Mouse (Mus musculus): ENCODE measurements around the gene Itga5. TPM values are rescaled to one million over a fixed set of nuclear protein-coding genes. Genes with fewer than 3 reads are reported as not detected.
"Not testable (repeated sequence)": the region's sequence is repeated elsewhere in the genome, so short reads cannot be mapped to it uniquely, and the experiment has no call there.

Itga5 gene
- polyA plus RNA-seq (2015; fragmentation: Nextera tagmentation; extraction: Ambion mirVana) = 51.2 and 52.2 TPM in 2 replicates

DNA sequence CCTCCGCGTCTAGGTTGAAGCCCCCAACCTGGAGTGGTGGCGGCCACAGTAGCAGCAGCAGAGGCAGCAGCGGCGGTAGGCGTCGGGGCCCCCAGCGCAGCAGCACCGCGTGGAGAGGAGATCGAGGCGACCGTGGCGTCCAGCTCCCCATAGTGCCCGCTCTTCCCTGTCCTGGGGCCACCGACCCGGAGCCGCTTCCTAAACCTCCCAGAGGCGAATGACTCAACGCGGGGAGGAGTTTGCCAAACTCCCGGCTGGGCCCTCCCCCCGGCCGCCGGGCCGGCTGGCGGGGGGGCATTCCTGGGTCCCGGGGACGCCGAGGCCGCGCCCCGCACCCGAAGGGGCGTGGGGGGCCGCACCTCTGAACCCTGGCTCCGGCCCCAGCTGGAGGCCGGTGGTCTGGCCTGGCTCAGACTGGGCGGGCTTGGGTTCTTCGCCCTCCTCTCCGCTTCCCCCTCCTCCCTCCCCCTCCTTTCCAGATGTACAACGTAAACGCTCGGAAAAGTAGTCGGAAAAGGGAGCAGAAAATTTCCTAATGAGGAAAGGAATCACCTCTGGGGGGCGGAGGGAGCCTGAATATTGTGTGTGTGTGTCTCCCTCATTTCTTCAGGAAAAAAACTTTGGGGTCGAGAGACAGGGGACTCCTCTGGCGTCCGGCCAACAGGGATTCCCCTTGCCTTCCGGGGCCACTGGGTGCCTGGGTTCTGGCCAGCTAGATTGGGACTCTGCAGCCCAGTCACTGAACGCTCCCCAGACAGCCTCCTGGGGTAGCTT lies at the start of gene Itga5:
Gene Itga5, minus strand, starts transcription at position 388 of the 774 bp plus-strand sequence.
- Histone ChIP-seq H3K4me1 (peaks cover 33% of the 10 kb centered on the region), H3K27ac (replicated peaks) (peak within 1 kb of the TSS; percentile 92), H3K4me2 (replicated peaks) (peak within 1 kb of the TSS; percentile 64), H3K9ac (peak within 1 kb of the TSS; percentile 85), H3K27me3 (no peaks in the 10 kb centered on the region), H3K4me3 (replicated peaks) (peak within 1 kb of the TSS; percentile 94), H3K9me3 (replicated peaks) (no peaks in the 10 kb centered on the region), H3K36me3 (no peaks in the 10 kb centered on the region)
- ATAC-seq (ENCODE audit: insufficient number of reproducible peaks, low FRiP score, low TSS enrichment, low read depth) = peak; percentile 75
- WGBS = 0% methylated on average over 45 of the region's 51 CpGs

DNA sequence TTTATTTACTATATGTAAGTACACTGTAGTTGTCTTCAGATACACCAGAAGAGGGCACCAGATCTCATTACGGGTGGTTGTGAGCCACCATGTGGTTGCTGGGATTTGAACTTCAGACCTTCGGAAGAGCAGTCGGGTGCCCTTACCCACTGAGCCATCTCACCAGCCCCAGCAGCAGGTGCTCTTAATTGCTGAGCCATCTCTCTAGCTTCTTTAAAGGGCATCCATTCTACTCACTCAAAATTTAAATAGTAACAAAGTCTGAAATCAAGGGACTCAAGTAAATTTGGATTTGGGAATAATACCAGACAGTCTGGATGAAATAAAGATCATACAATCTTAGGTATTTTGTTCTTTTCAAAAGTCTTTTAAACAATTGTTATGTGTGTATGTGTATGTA lies 39.0 kb upstream of the Itga5 start:
- not testable (repeated sequence) for H3K4me2 ChIP-seq (replicated peaks); ATAC-seq (ENCODE audit: insufficient number of reproducible peaks, low FRiP score, low TSS enrichment, low read depth); H3K9me3 ChIP-seq (replicated peaks); H3K4me1 ChIP-seq; H3K27me3 ChIP-seq; H3K27ac ChIP-seq (replicated peaks); H3K36me3 ChIP-seq; H3K9ac ChIP-seq; H3K4me3 ChIP-seq (replicated peaks)
- 86% methylated on average over 3 of the region's 3 CpGs for WGBS

DNA sequence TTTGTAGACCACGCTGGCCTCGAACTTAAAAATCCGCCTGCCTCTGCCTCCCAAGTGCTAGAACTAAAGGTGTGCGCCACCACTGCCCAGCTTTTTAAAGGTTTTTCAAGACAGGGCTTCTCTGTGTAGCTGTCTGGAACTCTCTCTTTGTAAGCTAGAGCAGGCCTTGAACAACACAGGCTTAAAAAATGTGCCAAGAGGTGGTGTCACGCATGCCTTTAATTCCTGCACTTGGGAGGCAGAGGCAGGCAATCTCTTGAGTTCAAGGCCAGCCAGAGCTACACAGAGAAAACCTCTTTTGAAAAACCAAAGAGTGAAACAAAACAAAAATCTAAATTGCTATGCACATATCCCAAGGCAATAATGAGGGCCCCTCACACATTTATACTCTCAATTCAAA lies 34.8 kb upstream of the Itga5 start:
- no peak for ATAC-seq (ENCODE audit: insufficient number of reproducible peaks, low FRiP score, low TSS enrichment, low read depth)
- WGBS = 87% methylated on average over 5 of the region's 5 CpGs
- no peak overlapping the region for H3K9ac ChIP-seq

DNA sequence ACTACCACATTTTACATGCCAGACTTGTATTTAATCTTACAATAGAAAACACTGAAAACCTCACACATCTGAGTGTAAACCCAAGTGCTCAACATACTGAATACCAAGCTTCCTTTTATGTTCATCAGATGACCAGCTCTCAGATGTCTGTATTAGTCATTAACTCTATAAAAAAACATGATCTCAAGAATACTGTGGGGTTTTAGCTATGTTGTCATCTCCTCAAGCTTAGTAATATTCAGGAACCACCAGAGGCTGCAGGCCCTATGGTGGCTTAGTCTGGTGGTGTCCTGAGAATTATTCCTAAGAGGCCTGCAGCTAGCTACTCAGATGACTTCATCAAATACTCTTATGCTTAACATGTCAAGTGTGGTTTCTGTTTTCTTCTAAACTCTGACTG lies 27.0 kb upstream of the Itga5 start:
- no peaks in the 10 kb centered on the region for H3K4me1 ChIP-seq
- no peak overlapping the region for H3K4me2 ChIP-seq (replicated peaks)
- no peaks in the 10 kb centered on the region for H3K36me3 ChIP-seq
- no peak overlapping the region for H3K27ac ChIP-seq (replicated peaks)
- H3K4me3 ChIP-seq (replicated peaks) = no peak overlapping the region
- ATAC-seq (ENCODE audit: insufficient number of reproducible peaks, low FRiP score, low TSS enrichment, low read depth) = no peak
- H3K27me3 ChIP-seq = no peaks in the 10 kb centered on the region
- H3K9ac ChIP-seq = no peak overlapping the region
- no peaks in the 10 kb centered on the region for H3K9me3 ChIP-seq (replicated peaks)

More for the DNA sequence above, 34.8 kb upstream of the Itga5 start:
- H3K36me3 ChIP-seq = no peaks in the 10 kb centered on the region
- H3K4me3 ChIP-seq (replicated peaks) = no peak overlapping the region
- no peak overlapping the region for H3K4me2 ChIP-seq (replicated peaks)
- no peak overlapping the region for H3K27ac ChIP-seq (replicated peaks)
- H3K27me3 ChIP-seq = no peaks in the 10 kb centered on the region
- no peaks in the 10 kb centered on the region for H3K9me3 ChIP-seq (replicated peaks)
- no peaks in the 10 kb centered on the region for H3K4me1 ChIP-seq

DNA sequence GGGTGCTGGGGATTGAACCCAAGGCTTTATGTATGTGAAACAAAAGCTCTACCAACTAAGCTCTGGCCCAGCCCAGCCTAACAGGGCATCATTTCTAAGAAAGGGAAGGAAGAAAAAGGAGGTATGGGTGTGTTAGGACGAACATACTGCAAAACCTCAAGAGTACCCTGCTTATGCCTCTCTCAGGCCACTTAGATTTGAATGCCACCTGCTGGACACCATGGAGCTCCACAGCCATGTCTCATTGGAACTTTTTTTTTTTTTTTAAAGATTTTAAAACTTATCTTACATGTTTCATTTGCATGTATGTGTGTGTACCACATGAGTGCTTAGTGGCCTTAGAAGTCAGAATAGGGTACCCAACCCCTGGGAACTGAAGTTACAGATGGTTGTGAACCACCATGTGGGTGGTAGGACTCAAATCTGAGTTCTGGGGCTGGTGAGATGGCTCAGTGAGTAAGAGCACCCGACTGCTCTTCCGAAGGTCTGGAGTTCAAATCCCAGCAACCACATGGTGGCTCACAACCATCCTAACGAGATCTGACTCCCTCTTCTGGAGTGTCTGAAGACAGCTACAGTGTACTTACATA lies 22.1 kb upstream of the Itga5 start:
- Histone ChIP-seq H3K27ac (replicated peaks) (no peak overlapping the region), H3K9me3 (replicated peaks) (no peaks in the 10 kb centered on the region), H3K4me2 (replicated peaks) (no peak overlapping the region), H3K36me3 (no peaks in the 10 kb centered on the region), H3K4me1 (peaks cover 3% of the 10 kb centered on the region; the same call in 1 of the 2 replicates), H3K27me3 (no peaks in the 10 kb centered on the region), H3K4me3 (replicated peaks) (no peak overlapping the region), H3K9ac (no peak overlapping the region)
- WGBS = 51% methylated on average over 4 of the region's 4 CpGs
- no peak for ATAC-seq (ENCODE audit: insufficient number of reproducible peaks, low FRiP score, low TSS enrichment, low read depth)

DNA sequence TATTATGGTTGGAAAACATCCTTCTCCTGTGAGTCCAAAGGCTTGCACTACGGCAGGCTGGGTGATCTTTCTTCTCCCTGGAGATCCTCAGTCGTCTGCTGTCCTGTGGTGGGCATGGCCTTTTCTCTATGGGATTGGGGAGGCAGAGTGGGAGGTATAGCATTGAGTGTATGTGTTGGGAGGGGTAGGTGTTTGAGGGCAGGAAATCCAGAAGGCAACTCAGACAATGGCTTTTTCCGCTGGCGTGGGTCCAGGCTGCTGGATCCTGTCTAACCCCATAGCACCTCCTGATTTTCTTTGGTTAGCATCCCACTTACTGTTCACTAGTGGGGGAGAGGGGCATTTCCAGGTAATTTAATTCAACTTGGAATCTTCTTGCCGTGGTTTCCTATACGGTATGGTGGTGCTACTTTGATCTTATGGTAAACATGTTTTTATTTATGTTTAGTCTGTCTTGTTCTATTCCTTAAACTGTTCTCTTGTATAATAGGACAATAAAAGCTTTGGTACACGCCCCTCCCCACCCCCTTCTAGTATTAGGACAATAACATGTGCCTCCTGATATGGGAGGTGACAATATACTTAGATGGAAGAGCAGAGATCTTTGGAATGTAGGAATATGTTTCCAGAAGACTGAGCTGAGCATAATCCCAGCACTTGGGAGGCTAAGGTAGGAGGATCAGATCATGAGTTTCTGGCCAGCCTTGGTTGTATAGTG lies 17.4 kb upstream of the Itga5 start:
- H3K4me3 ChIP-seq (replicated peaks) = no peak overlapping the region
- peaks cover 6% of the 10 kb centered on the region; the same call in 1 of the 2 replicates for H3K4me1 ChIP-seq
- 0 out of 2 replicates have a peak overlapping the region, but pooled peaks have one; percentile 17 for H3K27ac ChIP-seq (replicated peaks)
- H3K36me3 ChIP-seq = no peaks in the 10 kb centered on the region
- no peak overlapping the region for H3K4me2 ChIP-seq (replicated peaks)
- no peaks in the 10 kb centered on the region for H3K27me3 ChIP-seq
- H3K9ac ChIP-seq = no peak overlapping the region
- WGBS = 53% methylated on average over 7 of the region's 7 CpGs
- no peaks in the 10 kb centered on the region for H3K9me3 ChIP-seq (replicated peaks)
- ATAC-seq (ENCODE audit: insufficient number of reproducible peaks, low FRiP score, low TSS enrichment, low read depth) = no peak

DNA sequence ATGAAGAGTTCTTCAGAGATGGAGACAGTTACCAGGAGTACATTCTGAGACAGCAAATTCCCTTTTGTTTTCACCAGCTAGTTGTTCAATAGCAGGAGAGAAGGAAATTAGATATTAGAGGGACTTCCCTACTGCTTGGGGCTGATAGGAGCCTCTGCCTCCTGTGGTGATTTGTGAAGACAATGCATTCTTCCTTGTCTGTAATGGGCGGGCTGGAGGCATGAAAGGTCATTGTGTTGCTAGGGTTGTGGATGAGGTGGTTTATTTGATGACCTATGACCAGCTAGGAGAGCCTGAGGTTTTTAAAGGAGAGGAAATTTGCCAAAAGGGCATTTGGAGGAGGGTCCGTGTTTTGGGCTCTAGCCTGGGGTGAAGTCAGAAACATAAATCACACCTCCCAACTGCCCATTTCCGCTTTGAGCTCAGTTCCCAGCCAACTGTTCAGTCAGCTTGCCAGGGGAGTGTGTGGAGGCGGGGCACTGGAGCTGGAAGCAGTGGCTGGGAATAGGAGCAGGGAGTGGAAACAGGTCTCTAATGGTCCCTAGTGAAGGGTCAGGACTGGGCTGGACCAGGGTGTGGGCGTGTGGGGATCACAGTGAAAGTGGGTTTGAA lies 16.3 kb upstream of the Itga5 start:
- Histone ChIP-seq H3K27ac (replicated peaks) (no peak overlapping the region), H3K36me3 (no peaks in the 10 kb centered on the region), H3K27me3 (no peaks in the 10 kb centered on the region), H3K9me3 (replicated peaks) (no peaks in the 10 kb centered on the region), H3K4me3 (replicated peaks) (no peak overlapping the region), H3K9ac (no peak overlapping the region), H3K4me1 (peaks cover 13% of the 10 kb centered on the region), H3K4me2 (replicated peaks) (no peak overlapping the region)
- 39% methylated on average over 5 of the region's 5 CpGs for WGBS
- no peak for ATAC-seq (ENCODE audit: insufficient number of reproducible peaks, low FRiP score, low TSS enrichment, low read depth)

DNA sequence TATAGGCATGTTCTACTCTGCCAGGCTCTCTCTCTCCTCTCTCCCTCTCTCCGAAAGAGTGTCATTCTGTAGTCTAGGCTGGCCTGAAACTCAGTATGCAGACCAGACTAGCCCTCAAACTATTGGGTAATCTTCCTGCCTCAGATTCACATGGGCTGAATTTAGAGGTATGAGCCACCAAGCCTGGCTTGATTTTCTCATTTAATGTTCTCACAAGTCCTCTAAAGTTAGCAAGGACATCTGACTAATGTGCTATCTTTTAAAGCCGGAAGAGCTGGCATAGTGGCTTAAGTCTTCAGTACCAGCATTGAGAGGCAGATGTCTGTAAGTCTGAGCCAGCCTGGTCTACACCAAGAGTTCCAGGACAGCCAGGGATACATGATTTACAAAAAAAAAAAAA lies 15.5 kb upstream of the Itga5 start:
- 87% methylated on average over 2 of the region's 2 CpGs for WGBS
- Histone ChIP-seq H3K4me1 (peaks cover 13% of the 10 kb centered on the region), H3K4me3 (replicated peaks) (no peak overlapping the region), H3K27me3 (no peaks in the 10 kb centered on the region), H3K9me3 (replicated peaks) (no peaks in the 10 kb centered on the region), H3K9ac (no peak overlapping the region), H3K36me3 (no peaks in the 10 kb centered on the region), H3K4me2 (replicated peaks) (no peak overlapping the region), H3K27ac (replicated peaks) (no peak overlapping the region)
- no peak for ATAC-seq (ENCODE audit: insufficient number of reproducible peaks, low FRiP score, low TSS enrichment, low read depth)

DNA sequence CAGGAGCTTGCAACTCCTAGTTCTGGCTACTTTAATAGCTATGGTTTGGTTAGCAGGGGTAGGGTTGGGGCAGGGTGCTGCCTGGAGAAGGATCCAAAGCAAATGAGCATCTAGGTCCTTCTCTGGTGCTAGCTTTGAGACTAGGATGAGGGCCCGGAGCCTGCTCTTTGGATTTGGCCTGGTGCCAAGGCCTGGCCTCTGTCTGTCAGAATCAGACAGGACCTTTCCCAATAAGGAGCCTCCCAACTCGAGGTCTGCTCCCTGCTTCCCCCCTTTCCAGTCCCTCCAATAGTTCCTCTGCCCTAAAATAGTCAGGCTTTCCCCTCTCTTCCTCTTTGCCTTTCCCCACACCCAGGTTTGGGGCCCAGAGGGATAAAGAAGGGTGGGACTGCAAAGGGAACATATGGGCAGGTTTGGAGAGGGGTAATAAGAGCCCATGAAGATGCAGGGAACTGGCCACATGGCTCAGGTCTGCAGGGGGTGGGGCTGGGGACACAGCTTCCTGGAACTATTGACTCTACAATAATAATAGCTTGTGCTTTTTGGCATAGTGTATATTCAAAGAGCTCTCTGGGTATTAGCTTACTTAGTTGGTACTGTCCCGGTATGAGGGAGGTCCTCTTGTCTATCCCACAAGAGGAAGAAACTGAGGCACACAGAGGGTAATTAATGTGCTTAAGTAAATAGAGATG lies 12.2 kb upstream of the Itga5 start:
- no peak overlapping the region for H3K4me2 ChIP-seq (replicated peaks)
- WGBS = 47% methylated on average over 3 of the region's 3 CpGs
- peaks cover 18% of the 10 kb centered on the region for H3K4me1 ChIP-seq
- no peaks in the 10 kb centered on the region for H3K36me3 ChIP-seq
- H3K27ac ChIP-seq (replicated peaks) = no peak overlapping the region
- no peak overlapping the region for H3K4me3 ChIP-seq (replicated peaks)
- H3K9ac ChIP-seq = no peak overlapping the region
- ATAC-seq (ENCODE audit: insufficient number of reproducible peaks, low FRiP score, low TSS enrichment, low read depth) = peak; percentile 41; the same call in 1 of the 2 replicates
- no peaks in the 10 kb centered on the region for H3K9me3 ChIP-seq (replicated peaks)
- H3K27me3 ChIP-seq = no peaks in the 10 kb centered on the region; the same call in 1 of the 2 replicates

DNA sequence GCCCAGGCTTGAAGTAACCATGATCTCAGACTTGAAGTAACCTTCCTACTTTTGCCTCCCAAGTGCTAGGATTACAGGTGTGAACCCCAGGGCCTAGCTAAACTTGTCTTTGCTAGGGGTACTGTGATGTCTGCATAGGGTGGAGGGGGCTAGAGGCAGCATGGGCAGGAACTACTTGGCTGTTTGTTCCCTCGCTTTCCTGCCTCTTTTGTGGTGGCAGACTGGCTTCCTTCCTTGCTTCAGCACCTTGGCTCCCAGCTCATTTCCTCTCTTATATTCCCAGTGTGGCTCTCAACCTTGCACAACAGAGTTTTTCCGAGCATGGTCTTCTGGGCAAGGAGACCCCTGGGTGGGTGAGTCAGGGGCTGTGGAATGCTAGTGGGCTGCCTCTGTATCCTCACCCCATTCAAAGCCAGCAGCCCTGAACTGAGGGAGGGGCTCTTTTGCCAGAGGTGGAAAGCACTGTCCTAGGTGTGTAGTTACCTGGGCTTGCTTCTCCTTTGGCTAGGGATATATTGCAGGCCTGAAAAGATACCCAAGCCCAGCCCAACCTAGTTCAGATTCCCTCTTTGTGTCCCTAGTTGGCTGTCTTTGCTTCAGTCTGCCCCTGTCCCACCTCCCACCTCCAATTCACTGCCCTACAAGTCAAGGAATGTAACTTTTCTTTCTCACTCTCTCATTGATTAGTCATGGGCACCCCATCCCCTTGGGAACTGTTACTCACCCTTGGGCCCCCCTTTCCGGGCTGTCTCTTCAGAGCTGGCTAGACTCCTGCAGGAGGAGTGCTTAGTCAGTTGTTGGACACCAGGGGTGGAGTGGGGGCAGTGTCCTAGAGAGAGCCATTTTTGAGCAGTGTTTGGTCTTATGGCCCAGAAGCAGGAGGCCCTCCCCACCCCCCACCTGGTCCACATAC lies 11.4 kb upstream of the Itga5 start:
- 0 out of 2 replicates have a peak overlapping the region, but pooled peaks have one; percentile 44 for H3K27ac ChIP-seq (replicated peaks)

More for the DNA sequence above, 11.4 kb upstream of the Itga5 start:
- Histone ChIP-seq H3K4me3 (replicated peaks) (no peak overlapping the region), H3K36me3 (no peaks in the 10 kb centered on the region), H3K9me3 (replicated peaks) (no peaks in the 10 kb centered on the region), H3K4me2 (replicated peaks) (no peak overlapping the region), H3K4me1 (peaks cover 13% of the 10 kb centered on the region), H3K27me3 (no peaks in the 10 kb centered on the region; the same call in 1 of the 2 replicates), H3K9ac (no peak overlapping the region)
- 62% methylated on average over 3 of the region's 3 CpGs for WGBS
- peak; percentile 25; the same call in 1 of the 2 replicates for ATAC-seq (ENCODE audit: insufficient number of reproducible peaks, low FRiP score, low TSS enrichment, low read depth)

All from embryonic facial prominence, embryonic 15.5 days (tissue).